Mouse (Mus musculus) stomach, embryonic 14.5 days (tissue): ENCODE results near the gene Ctdnep1. TPM values are rescaled to one million over a fixed set of nuclear protein-coding genes. Genes with fewer than 3 reads are reported as not detected.

ENCODE experiments used
- ATAC-seq: fragments of 200-750 bp; cut with Nextera tagmentation; 2 replicates; pipeline ENCODE4 v1.8.0; 2017; ENCODE audit warnings: low read depth, moderate TSS enrichment; ENCODE audit not compliant: insufficient number of reproducible peaks, insufficient read depth, low FRiP score
- H3K27ac ChIP-seq: fragments of 300-500 bp; sonication (generic); 2 replicates; pipeline ENCODE4 v1.5.1; 2014; ENCODE audit warnings: mild to moderate bottlenecking, low read length, moderate library complexity, mixed read lengths
- H3K27me3 ChIP-seq: fragments of 300-500 bp; sonication (generic); 2 replicates; pipeline ENCODE4 v1.6.1; 2014; ENCODE audit warnings: low read length, control low read depth, mixed read lengths; ENCODE audit not compliant: control insufficient read depth, insufficient read depth
- H3K36me3 ChIP-seq: fragments of 300-500 bp; sonication (generic); 2 replicates; pipeline ENCODE4 v1.6.1; 2014; ENCODE audit warnings: mild to moderate bottlenecking, control low read depth, low read length, moderate library complexity, mixed read lengths; ENCODE audit not compliant: control insufficient read depth, insufficient read depth
- H3K4me1 ChIP-seq: fragments of 300-500 bp; sonication (generic); 2 replicates; pipeline ENCODE4 v1.6.1; 2014; ENCODE audit warnings: low read length, control low read depth, mixed read lengths; ENCODE audit not compliant: control insufficient read depth, insufficient read depth
- H3K4me2 ChIP-seq: fragments of 300-500 bp; sonication (generic); replicated peaks from 2 replicates; pipeline ENCODE4 v1.6.1; 2014; ENCODE audit warnings: low read depth, low read length, control low read depth
- H3K4me3 ChIP-seq: fragments of 300-500 bp; sonication (generic); 2 replicates; pipeline ENCODE4 v1.5.1; 2014; ENCODE audit warnings: low read depth, low read length, control low read depth
- H3K9ac ChIP-seq: fragments of 300-500 bp; sonication (generic); replicated peaks from 2 replicates; pipeline ENCODE4 v1.6.1; 2014; ENCODE audit warnings: low read depth, mild to moderate bottlenecking, control low read depth, low read length, moderate library complexity, mixed read lengths
- H3K9me3 ChIP-seq: fragments of 300-500 bp; sonication (generic); 2 replicates; pipeline ENCODE4 v1.6.1; 2016; ENCODE audit warnings: low read depth, low read length, control low read depth; ENCODE audit not compliant: control insufficient read depth
- WGBS: fragments of 180-500 bp; shearing (Covaris S2); extraction: QIAGEN DNeasy Blood & Tissue Kit; methylation state at CpG from one replicate; pipeline ENCODE4 v1.1.7; 2014; 5-methylcytosine and 5-hydroxymethylcytosine counted together
- polyA plus RNA-seq: library from polyadenylated mRNA; unstranded; fragments of >200 nt; fragmentation: Nextera tagmentation; extraction: Ambion mirVana; gene quantifications from 2 replicates; pipeline ENCODE4 v1.2.1, GENCODE M21; 2014

The Ctdnep1 gene
- polyA plus RNA-seq, 1 experiment from 2014 or later, result 29.5 TPM

DNA sequence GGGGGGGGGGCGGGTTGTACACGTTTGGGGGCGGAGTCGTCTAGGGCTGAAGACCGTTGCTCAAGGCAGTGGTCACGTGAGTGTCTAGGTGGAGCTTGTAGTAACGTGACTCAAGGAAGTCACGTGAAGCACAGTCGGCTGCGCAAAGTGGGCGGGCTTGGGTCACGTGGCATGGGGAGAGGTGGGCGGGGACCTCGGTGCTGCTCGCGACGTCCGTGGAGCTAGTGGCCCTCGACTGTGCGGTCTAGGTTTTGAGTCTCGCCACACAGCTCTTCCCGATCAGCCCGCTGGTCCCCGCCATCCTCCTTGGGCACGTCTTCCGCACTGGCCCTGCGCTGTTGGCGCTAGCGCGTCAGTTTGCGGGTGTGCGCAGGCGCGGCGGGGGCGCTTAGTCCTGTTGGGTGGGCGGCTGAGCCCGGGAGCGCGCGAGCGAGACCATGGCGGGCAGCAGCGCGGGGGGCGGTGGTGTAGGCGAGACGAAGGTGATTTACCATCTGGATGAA, 19.5 kb downstream of the Ctdnep1 start, which contains the start of gene Dvl2:
Gene Dvl2, plus strand, starts transcription at position 200 of the 503 bp plus-strand sequence.
- H3K4me2 ChIP-seq, result peak within 1 kb of the TSS; percentile 60
- H3K27me3 ChIP-seq, result no peaks in the 10 kb centered on the region
- H3K36me3 ChIP-seq, result peaks cover 32% of the 10 kb centered on the region
- no peaks in the 10 kb centered on the region for H3K9me3 ChIP-seq
- peak within 1 kb of the TSS; percentile 97 for H3K27ac ChIP-seq
- H3K4me3 ChIP-seq, result peak within 1 kb of the TSS; percentile 68
- under 1% methylated on average over 48 of the region's 48 CpGs for WGBS
- peak; percentile 51 for ATAC-seq
- H3K4me1 ChIP-seq, result peaks cover 23% of the 10 kb centered on the region
- peak within 1 kb of the TSS; percentile 87 for H3K9ac ChIP-seq

DNA sequence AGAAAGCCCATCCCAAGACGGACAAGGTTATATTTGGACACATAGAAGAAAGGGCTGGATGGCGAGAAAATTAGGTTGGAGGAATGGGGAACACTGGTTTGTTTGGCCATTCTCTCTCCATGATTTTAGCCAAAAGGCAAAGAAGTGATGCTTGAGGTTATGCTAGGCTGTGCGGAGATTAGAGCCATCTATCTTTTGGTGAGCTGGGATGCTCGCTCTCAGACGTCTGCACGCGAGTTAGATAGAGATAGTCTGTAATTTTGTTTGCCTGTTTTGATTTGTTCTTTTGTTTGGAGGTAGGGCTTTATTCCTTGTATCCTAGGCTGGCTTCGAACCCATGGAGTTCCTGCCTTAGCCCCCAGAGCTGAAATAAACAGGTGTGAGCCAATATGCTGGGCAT, 20.2 kb downstream of the Ctdnep1 start:
- WGBS, result 13% methylated on average over 8 of the region's 8 CpGs
- peaks cover 23% of the 10 kb centered on the region for H3K4me1 ChIP-seq
- H3K27me3 ChIP-seq, result no peaks in the 10 kb centered on the region
- ATAC-seq, result no peak
- H3K27ac ChIP-seq, result peak overlapping the region; percentile 97
- H3K9ac ChIP-seq, result peak overlapping the region; percentile 87
- H3K4me2 ChIP-seq, result peak overlapping the region; percentile 60
- H3K4me3 ChIP-seq, result peak overlapping the region; percentile 68
- H3K36me3 ChIP-seq, result peaks cover 38% of the 10 kb centered on the region
- H3K9me3 ChIP-seq, result no peaks in the 10 kb centered on the region

DNA sequence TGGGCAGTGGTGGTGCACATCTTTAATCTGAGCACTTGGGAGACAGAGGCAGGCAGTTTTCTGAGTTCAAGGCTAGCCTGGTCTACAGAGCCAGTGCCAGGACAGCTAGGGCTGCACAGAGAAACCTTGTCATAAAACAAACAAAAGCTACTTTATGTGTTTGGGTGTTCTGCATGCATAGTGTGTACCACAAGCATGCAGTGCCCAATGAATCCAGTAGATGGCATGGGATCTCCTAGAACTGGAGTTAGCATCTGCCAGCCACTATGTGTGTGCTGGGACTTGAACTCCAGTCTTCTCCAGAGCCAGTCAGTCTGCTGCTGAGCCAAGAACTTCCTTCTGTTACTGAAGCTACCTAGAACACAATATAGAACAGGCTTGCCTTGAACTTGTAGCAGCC, 20.9 kb downstream of the Ctdnep1 start:
- H3K4me3 ChIP-seq, result peak overlapping the region; percentile 68
- H3K4me2 ChIP-seq, result peak overlapping the region; percentile 60
- peaks cover 23% of the 10 kb centered on the region for H3K4me1 ChIP-seq
- no peaks in the 10 kb centered on the region for H3K27me3 ChIP-seq
- ATAC-seq, result no peak
- peaks cover 45% of the 10 kb centered on the region for H3K36me3 ChIP-seq
- no peaks in the 10 kb centered on the region for H3K9me3 ChIP-seq
- H3K27ac ChIP-seq, result no peak overlapping the region
- H3K9ac ChIP-seq, result 0 out of 2 replicates have a peak overlapping the region, but pooled peaks have one; percentile 10

DNA sequence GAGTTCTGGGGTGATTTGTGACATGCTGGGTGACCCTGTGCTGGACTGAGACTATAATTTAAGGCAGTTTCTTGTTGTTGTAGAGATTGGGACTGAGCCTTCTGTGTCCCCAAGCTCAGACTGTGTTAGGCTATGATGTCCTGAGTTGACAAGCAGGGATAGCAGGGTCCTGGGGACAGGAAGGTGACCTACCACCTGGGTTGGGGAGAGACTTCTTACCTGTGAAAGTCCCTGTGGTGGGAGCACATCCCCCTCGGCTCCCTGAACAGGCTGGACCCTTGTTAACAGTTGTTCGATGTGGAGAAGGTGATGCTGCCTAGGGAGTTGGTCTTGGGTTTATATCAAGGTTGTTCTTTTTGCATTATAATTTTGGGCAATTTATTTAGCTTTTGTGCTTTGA, 21.5 kb downstream of the Ctdnep1 start:
- H3K36me3 ChIP-seq, result peaks cover 51% of the 10 kb centered on the region
- peaks cover 20% of the 10 kb centered on the region for H3K4me1 ChIP-seq
- WGBS, result 100% methylated on average over 2 of the region's 2 CpGs
- peak overlapping the region; percentile 10; the same call in 1 of the 2 replicates for H3K9ac ChIP-seq
- H3K27ac ChIP-seq, result no peak overlapping the region
- peak overlapping the region; percentile 60 for H3K4me2 ChIP-seq
- ATAC-seq, result no peak
- no peaks in the 10 kb centered on the region for H3K9me3 ChIP-seq
- H3K4me3 ChIP-seq, result 0 out of 2 replicates have a peak overlapping the region, but pooled peaks have one; percentile 68
- H3K27me3 ChIP-seq, result no peaks in the 10 kb centered on the region

DNA sequence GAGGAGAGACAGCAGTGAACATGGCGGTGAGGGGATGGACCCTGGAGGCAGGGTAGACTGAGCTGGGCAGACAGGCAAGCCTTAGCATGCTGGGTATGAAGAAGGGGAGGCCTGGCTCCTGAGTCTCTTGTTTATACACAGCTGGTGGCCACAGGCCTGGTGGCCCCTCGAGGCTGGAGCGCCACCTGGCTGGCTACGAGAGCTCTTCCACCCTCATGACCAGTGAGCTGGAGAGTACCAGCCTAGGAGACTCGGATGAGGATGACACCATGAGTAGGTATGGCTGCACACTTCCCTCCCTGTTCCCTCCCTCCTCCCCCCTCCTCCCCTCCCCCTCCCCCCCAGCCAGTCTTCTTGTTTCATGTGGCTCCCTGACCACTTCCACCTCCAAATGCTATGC, 24.6 kb downstream of the Ctdnep1 start:
- H3K4me1 ChIP-seq, result peaks cover 16% of the 10 kb centered on the region
- no peak for ATAC-seq
- H3K4me3 ChIP-seq, result no peak overlapping the region
- no peaks in the 10 kb centered on the region for H3K9me3 ChIP-seq
- no peaks in the 10 kb centered on the region for H3K27me3 ChIP-seq
- no peak overlapping the region for H3K27ac ChIP-seq
- H3K9ac ChIP-seq, result no peak overlapping the region
- peaks cover 56% of the 10 kb centered on the region for H3K36me3 ChIP-seq
- H3K4me2 ChIP-seq, result no peak overlapping the region
- WGBS, result 63% methylated on average over 5 of the region's 5 CpGs

DNA sequence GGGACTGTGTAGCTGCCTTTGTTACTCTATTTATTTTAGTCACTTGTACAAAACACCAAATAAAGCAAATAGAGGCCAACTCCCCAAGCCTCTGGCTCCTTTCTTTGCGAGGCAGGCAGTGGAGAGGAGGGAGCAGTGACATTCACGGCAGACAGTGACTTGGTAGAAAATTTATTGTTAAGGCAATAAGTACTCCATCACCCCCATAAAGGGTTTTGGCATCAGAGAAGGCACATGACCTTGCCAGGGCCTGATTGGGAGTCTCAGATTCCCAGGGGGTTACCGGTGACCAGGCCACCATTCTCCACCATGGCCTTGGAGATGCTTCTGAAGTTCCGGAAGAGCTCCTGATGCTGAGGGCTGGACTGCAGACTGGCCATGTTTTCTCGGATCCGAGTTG, 29.1 kb downstream of the Ctdnep1 start:
- Histone ChIP-seq H3K4me2 (no peak overlapping the region), H3K9ac (no peak overlapping the region), H3K4me3 (no peak overlapping the region)

DNA sequence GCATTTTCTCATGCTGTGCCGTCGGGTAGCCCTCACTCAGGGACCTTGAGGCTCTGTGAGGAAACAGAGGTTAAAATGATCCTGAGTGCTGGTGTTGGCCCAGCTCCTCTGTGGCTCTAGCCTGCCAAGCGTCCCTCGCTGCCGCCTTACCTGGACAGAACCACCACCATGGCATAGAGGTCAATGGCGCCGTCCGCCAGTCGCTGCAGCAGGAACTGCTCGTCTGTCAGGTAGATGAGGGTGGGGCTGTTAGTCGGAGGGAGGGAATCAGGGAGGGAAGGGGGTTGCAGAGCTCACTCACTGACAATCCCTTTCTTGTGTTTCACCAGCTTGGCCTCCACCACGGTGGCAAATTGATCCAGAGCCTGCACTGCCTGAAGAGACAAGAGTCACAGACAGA, 29.6 kb downstream of the Ctdnep1 start:
- Histone ChIP-seq H3K27ac (no peak overlapping the region), H3K4me3 (no peak overlapping the region), H3K36me3 (peaks cover 71% of the 10 kb centered on the region), H3K9ac (no peak overlapping the region), H3K4me1 (peaks cover 6% of the 10 kb centered on the region), H3K9me3 (no peaks in the 10 kb centered on the region), H3K27me3 (no peaks in the 10 kb centered on the region), H3K4me2 (no peak overlapping the region)
- no peak for ATAC-seq
- 78% methylated on average over 12 of the region's 12 CpGs for WGBS

More for the DNA sequence above, 29.1 kb downstream of the Ctdnep1 start:
- Histone ChIP-seq H3K27me3 (no peaks in the 10 kb centered on the region), H3K36me3 (peaks cover 76% of the 10 kb centered on the region), H3K4me1 (peaks cover 5% of the 10 kb centered on the region), H3K9me3 (no peaks in the 10 kb centered on the region), H3K27ac (no peak overlapping the region)
- ATAC-seq, result no peak
- 91% methylated on average over 6 of the region's 6 CpGs for WGBS

DNA sequence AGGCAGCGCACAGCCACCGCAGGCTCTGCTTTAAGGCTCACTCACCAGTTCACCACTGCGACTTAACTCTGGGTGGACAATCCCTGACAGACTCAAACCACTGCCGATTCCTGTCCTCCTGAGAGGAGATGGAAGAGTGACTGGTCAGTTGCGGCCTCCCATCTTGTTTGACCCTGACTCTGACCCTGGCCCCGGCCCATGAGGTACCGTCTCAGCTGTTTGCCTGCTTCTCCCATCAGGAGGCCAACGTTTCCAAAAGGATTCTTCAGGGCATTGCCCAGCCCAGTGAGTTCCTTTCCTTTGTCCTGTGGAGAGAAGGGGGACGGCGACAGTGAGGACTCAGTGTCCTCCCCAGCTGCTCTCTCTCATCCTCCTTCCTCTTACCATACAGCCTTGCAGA, 30.0 kb downstream of the Ctdnep1 start:
- Histone ChIP-seq H3K4me2 (no peak overlapping the region), H3K4me3 (no peak overlapping the region), H3K27me3 (no peaks in the 10 kb centered on the region), H3K9me3 (no peaks in the 10 kb centered on the region), H3K4me1 (peaks cover 8% of the 10 kb centered on the region), H3K9ac (no peak overlapping the region), H3K27ac (no peak overlapping the region), H3K36me3 (peaks cover 68% of the 10 kb centered on the region)
- no peak for ATAC-seq
- WGBS, result 85% methylated on average over 10 of the region's 10 CpGs

DNA sequence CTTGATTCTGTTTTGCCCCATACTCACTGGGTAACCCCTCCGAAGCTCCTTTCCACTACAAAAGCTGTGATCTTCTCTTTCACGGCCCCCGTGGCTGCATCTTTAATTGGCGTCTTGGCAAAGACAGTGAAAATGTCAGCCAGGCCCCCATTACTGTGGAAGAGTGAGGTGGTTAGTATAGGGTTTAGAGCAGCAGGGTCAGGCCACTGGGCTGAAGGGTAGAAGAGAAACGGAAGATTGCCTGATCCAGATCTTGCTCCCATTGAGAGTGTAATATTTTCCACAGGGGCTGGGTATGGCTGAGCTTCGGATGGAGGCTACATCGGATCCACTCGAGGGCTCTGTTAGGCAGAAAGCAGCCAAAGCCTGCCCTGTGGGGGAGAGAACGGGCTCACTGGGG, 32.0 kb downstream of the Ctdnep1 start:
- no peak for ATAC-seq
- H3K9me3 ChIP-seq, result no peaks in the 10 kb centered on the region
- no peak overlapping the region for H3K9ac ChIP-seq
- no peak overlapping the region for H3K4me2 ChIP-seq
- no peak overlapping the region for H3K4me3 ChIP-seq
- WGBS, result 86% methylated on average over 9 of the region's 9 CpGs
- H3K27me3 ChIP-seq, result no peaks in the 10 kb centered on the region
- H3K27ac ChIP-seq, result no peak overlapping the region
- H3K4me1 ChIP-seq, result peaks cover 16% of the 10 kb centered on the region
- H3K36me3 ChIP-seq, result peaks cover 49% of the 10 kb centered on the region
